Mouse (Mus musculus) CD8-positive naive resting alpha-beta T cell, adult 57 days (primary cell): ENCODE data around the gene Rasgrf2. TPM values are rescaled to one million over a fixed set of nuclear protein-coding genes. Genes with fewer than 3 reads are reported as not detected.

Experiments
- total RNA-seq: library from RNA; stranded (reverse); gene quantifications from one replicate; pipeline ENCODE4 v1.2.4, GENCODE M21; 2023

Gene Rasgrf2
- 17.5 TPM for total RNA-seq

GRCm38 (mm10) chr13:92131384-92132150, at the start of gene Rasgrf2:
Gene Rasgrf2 (minus strand): TSS chr13:92131656.

GRCm38 (mm10) chr13:91876741-91877349, 254.6 kb downstream of the Rasgrf2 start, which contains the start of gene Ckmt2:
Gene Ckmt2 (minus strand): TSS chr13:91876885.

Other genes starting within 250 kb of the Rasgrf2 start
- not detected for gene Gm20379, start 174.3 kb upstream of the Rasgrf2 start, total RNA-seq
- 1.4 TPM for gene Dhfr, start 223.1 kb upstream of the Rasgrf2 start, total RNA-seq
- 41.2 TPM for gene Msh3, start 223.3 kb upstream of the Rasgrf2 start, total RNA-seq